Mouse (Mus musculus) adrenal gland, postnatal 4 days (tissue): Measurements from ENCODE around the gene Ctnnal1. TPM values are rescaled to one million over a fixed set of nuclear protein-coding genes. Genes with fewer than 3 reads are reported as not detected.

Experiments used
- DNase-seq, 2 experiments: peaks; one replicate each; pipeline ENCODE4 v3.0.0; 2021 to 2022; ENCODE audit warnings: low spot score in 2 of 2, mixed read lengths in 2 of 2
- microRNA-seq: library from miRNA; unstranded; fragments of <30 nt; microRNA quantifications from one replicate; pipeline ENCODE4 v1.2.0, GENCODE M21; 2021
- total RNA-seq, 2 experiments: library from RNA; stranded (reverse); gene quantifications; 2 replicates each; pipeline ENCODE4 v1.2.3; 2021

The Ctnnal1 gene
- total RNA-seq, 2 experiments from 2014 or later = 33.2 to 34.3 TPM

DNA sequence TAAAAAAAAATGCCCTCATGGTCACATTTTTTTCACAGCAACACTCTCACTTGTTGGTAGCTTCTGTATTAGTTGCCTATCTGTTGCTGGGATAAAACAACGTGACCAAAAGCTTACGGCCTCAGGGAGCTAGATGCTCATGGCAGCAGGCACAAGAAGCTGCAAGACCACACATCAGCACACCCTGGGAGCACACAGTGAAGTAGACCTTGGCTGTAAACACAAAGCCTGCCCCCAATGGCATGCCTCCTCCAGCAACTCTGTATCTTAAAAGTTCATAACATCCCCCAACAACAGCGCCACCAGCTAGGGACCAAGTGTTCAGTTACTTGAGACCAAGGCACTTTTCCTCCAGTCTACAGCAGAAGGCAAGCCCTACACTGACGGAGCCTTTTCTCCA is 55.9 kb downstream of the Ctnnal1 start:
- DNase-seq = no peak

DNA sequence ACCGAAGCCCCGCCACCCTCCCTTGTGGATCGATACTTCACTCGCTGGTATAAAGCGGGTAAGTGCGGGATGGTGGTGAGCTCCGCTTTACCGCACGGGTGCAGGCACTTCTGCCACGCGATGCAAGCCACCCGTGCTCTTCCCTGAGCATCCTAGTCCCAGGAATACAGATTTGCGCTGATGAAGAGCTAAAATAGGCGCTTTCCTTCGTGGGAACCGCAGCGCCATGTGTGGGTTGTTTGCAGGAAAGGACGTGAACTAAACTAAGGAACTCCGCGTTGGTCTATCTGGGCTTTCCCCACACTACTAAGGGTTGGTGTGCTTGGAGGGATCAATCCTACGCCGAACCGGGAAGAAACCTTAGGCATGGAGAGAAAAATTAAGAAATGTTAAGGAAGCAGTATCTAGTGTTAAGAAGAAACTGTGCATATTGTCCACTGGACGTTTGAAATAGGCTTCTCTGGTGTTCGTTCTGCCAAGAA is 62.3 kb downstream of the Ctnnal1 start:
- DNase-seq = no peak

DNA sequence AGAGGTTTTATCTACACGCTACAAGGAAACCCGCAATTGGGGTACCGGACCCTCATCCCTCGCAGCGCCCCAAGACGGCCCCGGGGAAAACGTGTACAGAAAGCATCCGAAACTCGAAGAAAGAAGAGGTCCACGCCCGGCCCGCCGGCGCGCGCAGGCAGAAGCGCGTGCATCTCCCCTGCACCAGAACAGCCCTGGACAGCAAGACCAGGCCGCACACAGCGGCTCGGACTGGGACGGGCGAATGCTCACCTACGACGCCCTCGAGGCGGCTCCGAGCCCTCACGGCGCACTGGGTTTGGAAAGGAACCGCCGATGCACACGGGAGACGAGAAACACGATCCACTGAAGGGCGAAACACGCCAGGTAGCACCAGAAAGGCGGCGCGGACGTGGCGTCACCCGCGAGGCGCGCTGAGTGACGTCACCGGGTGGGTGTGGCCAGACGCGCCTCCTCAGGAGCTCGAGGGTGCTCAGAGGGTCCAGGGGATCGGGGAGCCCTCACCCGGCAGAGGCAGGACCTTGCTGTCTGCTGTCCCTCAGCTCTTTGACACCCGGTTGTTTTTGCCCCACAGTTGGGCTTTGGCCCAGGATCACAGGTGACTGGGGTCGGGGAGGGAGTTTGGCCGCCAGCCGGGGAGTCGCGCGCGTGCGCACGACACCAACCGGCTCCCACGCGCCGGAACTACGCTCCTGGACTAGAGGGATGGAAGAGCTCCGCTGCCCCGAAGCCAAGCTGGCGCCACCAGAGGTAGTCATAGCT is 62.9 kb downstream of the Ctnnal1 start, which contains the start of the genes Elp1 and Fam206a:
Gene Elp1, minus strand, starts transcription at position 425 of the 762 bp plus-strand sequence.
Gene Fam206a, plus strand, starts transcription at position 439 of the 762 bp plus-strand sequence.
- peak; percentile 90 to 92 for DNase-seq

DNA sequence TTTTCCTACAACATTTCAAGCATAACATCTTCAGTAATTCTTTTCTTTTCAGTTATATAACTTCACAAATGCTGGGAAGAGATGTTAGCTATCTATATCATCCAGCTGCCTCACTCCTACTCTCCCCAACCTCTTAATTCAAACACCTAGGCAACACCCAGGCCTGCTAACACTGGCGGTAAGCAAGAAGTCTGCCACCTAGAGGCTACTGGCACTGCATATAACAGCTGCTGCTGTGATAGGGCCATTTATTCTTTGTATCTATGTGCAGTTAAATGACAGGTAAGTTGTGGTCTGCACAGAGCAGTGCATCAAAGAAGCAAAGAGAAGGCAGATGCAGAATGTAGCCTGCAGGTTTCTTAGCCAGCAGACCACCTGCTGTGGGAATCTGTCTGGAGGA is 73.6 kb downstream of the Ctnnal1 start:
- no peak for DNase-seq

DNA sequence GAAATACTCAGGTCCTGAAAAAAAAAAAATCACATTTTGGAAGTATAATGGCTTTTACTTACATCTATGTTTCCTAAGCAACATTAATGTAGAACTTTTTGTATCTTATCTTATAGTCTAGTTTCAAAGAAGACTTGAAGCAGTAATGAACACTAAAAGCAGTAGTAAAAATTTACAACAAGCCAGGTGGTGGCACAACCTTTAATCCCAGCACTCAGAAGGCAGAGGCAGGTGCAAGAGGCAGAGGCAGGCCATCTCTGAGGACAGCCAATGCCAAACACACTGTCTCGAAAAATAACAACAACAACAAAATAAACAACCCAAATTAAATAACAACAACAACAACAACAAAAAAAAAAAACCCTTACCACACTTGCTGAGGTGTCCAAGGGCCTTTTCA is 93.9 kb downstream of the Ctnnal1 start:
- no peak for DNase-seq

DNA sequence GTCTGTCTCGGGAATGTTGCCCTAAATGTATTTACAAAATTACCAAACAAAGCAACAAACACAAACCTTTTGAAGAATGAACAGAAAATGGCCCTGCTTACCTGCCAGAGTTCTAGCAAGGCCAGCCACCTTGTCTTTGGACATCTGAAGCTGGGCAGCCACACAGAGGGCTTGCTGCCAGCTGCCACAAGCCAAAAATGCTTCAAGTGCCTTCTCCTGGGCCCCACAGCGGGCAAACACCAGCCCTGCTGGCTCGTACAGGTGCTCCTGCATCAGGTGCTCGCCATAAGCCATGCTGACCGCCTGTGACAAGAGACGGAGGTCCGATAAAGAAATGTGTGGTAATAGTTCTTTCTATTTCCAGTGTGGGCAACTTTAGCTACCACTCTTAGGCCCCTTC is 96.1 kb downstream of the Ctnnal1 start:
- DNase-seq = no peak

DNA sequence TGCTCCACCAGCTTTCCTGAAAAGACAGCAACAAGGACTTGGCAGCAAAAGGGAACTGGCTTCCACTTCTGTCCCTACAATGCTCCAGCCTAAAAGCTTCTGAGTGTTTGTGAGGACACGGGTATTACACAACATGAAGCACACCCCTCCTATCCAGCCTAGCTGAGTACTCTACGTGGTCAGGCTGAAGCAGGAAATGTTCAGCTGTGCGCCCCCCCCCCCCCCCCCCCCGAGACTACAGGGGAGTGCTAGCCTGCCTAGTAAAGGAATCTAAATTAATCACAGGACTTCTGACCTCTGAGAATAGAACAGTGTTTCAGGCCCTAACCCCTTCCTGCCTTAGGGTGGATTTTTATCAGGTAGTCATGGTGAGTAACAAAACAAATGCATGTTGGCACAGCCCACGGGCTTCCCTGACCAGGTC is 97.1 kb downstream of the Ctnnal1 start:
- DNase-seq = no peak

Small RNA genes within 50 kb of the gene (microRNA-seq; reads per million reads assigned to microRNA genes)
- gene Mir32 = 114 reads per million, percentile 47 among the genes with 10 or more reads in this experiment

Other genes starting within 250 kb of the Ctnnal1 start
- not detected for gene Gm26657, start 125.1 kb downstream of the Ctnnal1 start, total RNA-seq
- gene Actl7b, start 123.7 kb downstream of the Ctnnal1 start, total RNA-seq = under 1 TPM in 1 of 2 experiments, not detected in 1; 0.34 TPM
- gene Actl7a, start 121.8 kb downstream of the Ctnnal1 start, total RNA-seq = not detected
- 10 to 100 TPM; 47.6 to 51.7 TPM for gene Elp1, start 62.9 kb downstream of the Ctnnal1 start, total RNA-seq
- gene Fam206a, start 62.8 kb downstream of the Ctnnal1 start, total RNA-seq = 10 to 100 TPM; 15.1 to 16.1 TPM
- 10 to 100 TPM; 40.9 to 43.7 TPM for gene Tmem245, start 82.2 kb upstream of the Ctnnal1 start, total RNA-seq
- under 1 TPM; 0.84 to 0.99 TPM for gene Frrs1l, start 125.2 kb upstream of the Ctnnal1 start, total RNA-seq